Mouse (Mus musculus): ENCODE measurements around the gene Olfr298.

The Olfr298 gene

DNA sequence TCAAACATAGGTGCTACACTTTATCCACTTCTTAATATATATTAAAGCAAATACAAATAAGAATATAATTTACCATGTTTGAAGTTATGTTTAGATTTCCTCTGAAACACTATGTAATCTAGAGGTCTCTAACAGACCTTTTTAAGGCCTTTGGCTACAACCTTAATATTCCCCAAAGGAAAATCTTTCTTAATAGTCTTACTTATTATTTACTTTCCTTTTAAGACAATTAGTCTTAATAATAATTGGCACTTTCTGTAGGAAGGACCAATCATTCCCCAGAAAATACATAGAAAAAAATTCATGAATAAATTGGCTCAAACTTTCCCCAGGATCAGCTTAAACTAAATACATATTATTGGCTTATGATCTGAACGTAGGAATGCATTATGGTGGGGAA, at the start of gene Olfr298:
Gene Olfr298, minus strand, starts transcription at position 101 of the 400 bp plus-strand sequence.
- DNase-seq (ENCODE audit: low spot score in 2 of 2) = no peak

GRCm38 (mm10) chr7:86519668-86520067, 27.4 kb upstream of the Olfr298 start, which contains the start of gene Olfr297:
Olfr297 (plus strand) TSS chr7:86519968.
- no peak for DNase-seq (ENCODE audit: low spot score in 2 of 2)

DNA sequence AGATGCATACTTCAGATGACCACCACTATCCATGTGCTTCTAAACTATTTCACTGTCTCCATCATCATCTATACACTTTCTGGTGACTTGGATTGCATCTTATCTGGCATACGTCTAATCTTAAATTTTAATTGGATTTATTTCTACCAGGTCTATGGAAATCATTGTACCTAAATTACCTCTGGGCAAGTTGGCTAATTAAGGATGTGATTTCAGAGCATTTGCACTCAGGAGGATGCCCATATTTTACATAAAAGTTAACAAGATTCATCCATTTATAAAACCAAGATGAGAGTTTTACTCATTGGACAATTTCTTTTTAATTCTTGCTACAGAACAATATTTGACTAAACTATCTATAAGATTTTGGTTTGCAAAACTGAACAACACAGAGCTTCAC, 32.7 kb downstream of the Olfr298 start, which contains the start of gene Olfr299:
Gene Olfr299, plus strand, starts transcription at position 301 of the 400 bp plus-strand sequence.
- DNase-seq (ENCODE audit: low spot score in 2 of 2) = no peak
